Mouse (Mus musculus): Measurements from ENCODE around the gene Phf20. TPM values are rescaled to one million over a fixed set of nuclear protein-coding genes. Genes with fewer than 3 reads are reported as not detected.
A peak's percentile ranks its signal among the peaks of the same experiment; 100 is the strongest.

Gene Phf20
- total RNA-seq, 1 experiment: 44.1 TPM

DNA sequence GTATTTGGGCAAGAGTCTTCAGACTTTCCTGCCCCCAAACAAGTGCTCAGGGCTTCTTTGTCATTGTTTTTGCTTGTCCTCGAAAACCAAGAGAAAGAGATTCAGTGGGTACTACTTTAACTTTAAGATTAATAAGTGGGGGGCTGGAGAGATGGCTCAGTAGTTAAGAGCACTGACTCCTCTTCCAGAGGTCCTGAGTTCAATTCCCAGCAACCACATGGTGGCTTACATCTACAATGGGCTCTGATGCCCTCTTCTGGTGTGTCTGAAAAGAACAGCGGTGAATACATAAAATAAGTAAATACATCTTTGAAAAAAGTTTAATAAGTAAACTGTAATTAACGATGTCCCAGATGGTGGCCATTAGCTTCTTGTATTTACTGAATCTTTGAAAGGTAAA lies 116.9 kb downstream of the Phf20 start:
- no peak for TF ChIP-seq CHD2 (IDR thresholded peaks at IDR 0.05; ENCODE audit: low read depth, low read length)
- no peak for TF ChIP-seq HCFC1 (IDR thresholded peaks at IDR 0.05; ENCODE audit: borderline replicate concordance, insufficient read depth, low read length)
- no peak for TF ChIP-seq MAFK (IDR thresholded peaks at IDR 0.05; ENCODE audit: insufficient read depth, low read depth, low read length)
- TF ChIP-seq ZC3H11A (IDR thresholded peaks at IDR 0.05; ENCODE audit: borderline replicate concordance, low read depth, low read length): no peak
- no peak for TF ChIP-seq ZNF384 (IDR thresholded peaks at IDR 0.05; ENCODE audit: low read depth, low read length)
- no peak for DNase-seq (ENCODE audit: low read depth, low spot score)
- no peaks in the 10 kb centered on the region for H3K9me3 ChIP-seq (ENCODE audit: control insufficient read depth, insufficient read depth, low read depth, low read length)
- H3K4me1 ChIP-seq (ENCODE audit: control insufficient read depth in 2 of 2, insufficient read depth in 2 of 2, low read length in 2 of 2, poor library complexity in 1 of 2): 0 out of 4 replicates have a peak, but pooled peaks cover 0 to 2% of the 10 kb centered on the region in 2 experiments
- H3K27ac ChIP-seq (ENCODE audit: insufficient read depth, low read depth, low read length, poor library complexity, severe bottlenecking): no peak overlapping the region
- no peaks in the 10 kb centered on the region for H3K36me3 ChIP-seq (ENCODE audit: control insufficient read depth, insufficient read depth, low read length, poor library complexity, severe bottlenecking)
- no peak overlapping the region; the same call in 1 of the 2 replicates for H3K9ac ChIP-seq (ENCODE audit: insufficient read depth, low read depth, low read length, poor library complexity, severe bottlenecking)
- in situ Hi-C loops (cut with MboI; ENCODE audit: low sequenced_read_pairs in 2 of 2, unreplicated experiment in 2 of 2): no loop called here
- H3K4me3 ChIP-seq (ENCODE audit: insufficient read depth in 1 of 2, low read depth in 1 of 2, low read length in 2 of 2, poor library complexity in 1 of 2, severe bottlenecking in 1 of 2): peak overlapping the region; percentile 80 to 82

DNA sequence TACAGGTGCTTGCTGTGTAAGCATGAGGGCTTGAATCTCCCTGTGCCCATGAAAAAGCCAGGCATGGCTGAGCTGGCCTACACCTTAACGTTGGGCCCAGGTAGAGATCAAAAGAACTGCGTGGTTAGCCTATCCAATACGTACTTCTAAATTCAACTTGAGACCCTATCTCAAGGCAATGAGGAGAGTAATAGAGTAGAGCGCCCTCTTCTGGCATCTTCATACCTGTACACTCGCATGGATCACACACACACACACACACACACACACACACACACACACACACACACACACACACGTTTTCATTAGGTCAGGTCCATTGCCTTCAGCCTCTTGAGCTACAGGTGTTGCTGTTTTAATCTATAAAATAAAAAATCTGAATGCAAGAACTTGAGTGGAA lies 118.5 kb downstream of the Phf20 start:
- Histone ChIP-seq H3K36me3 (ENCODE audit: control insufficient read depth, insufficient read depth, low read length, poor library complexity, severe bottlenecking) (no peaks in the 10 kb centered on the region), H3K9ac (ENCODE audit: insufficient read depth, low read depth, low read length, poor library complexity, severe bottlenecking) (no peak overlapping the region), H3K4me1 (ENCODE audit: control insufficient read depth in 2 of 2, insufficient read depth in 2 of 2, low read length in 2 of 2, poor library complexity in 1 of 2) (0 out of 4 replicates have a peak, but pooled peaks cover 0 to 2% of the 10 kb centered on the region in 2 experiments), H3K4me3 (ENCODE audit: insufficient read depth in 1 of 2, low read depth in 1 of 2, low read length in 2 of 2, poor library complexity in 1 of 2, severe bottlenecking in 1 of 2) (no peak overlapping the region), H3K9me3 (ENCODE audit: control insufficient read depth, insufficient read depth, low read depth, low read length) (no peaks in the 10 kb centered on the region), H3K27ac (ENCODE audit: insufficient read depth, low read depth, low read length, poor library complexity, severe bottlenecking) (no peak overlapping the region)
- in situ Hi-C loops (cut with MboI; ENCODE audit: low sequenced_read_pairs in 2 of 2, unreplicated experiment in 2 of 2): no loop called here
- TF ChIP-seq ZNF384 (IDR thresholded peaks at IDR 0.05; ENCODE audit: low read depth, low read length) (no peak), ZC3H11A (IDR thresholded peaks at IDR 0.05; ENCODE audit: borderline replicate concordance, low read depth, low read length) (no peak), MAFK (IDR thresholded peaks at IDR 0.05; ENCODE audit: insufficient read depth, low read depth, low read length) (no peak), HCFC1 (IDR thresholded peaks at IDR 0.05; ENCODE audit: borderline replicate concordance, insufficient read depth, low read length) (no peak), CHD2 (IDR thresholded peaks at IDR 0.05; ENCODE audit: low read depth, low read length) (no peak)
- DNase-seq (ENCODE audit: low read depth, low spot score): peak; percentile 9

DNA sequence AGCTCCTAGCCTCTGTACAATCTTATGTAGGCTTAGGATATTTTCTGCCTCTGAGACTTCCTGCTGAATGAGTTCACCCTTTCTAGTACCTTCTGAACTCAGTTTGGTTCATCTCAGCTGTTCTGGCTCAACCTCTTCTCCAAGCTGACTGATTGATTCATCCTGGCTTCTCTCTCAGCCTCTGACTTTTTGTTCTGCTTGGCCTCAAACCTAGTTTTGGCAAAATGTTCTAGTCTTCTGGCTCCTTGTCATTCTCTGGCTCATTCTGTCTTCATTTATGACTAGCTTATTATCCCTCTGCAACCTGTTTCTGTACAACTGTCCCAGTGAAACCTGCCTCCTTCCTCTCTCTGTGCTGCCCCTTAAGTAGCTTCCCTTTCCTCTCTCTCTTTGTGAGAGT lies 122.2 kb downstream of the Phf20 start:
- TF ChIP-seq ZNF384 (IDR thresholded peaks at IDR 0.05; ENCODE audit: low read depth, low read length): no peak
- TF ChIP-seq HCFC1 (IDR thresholded peaks at IDR 0.05; ENCODE audit: borderline replicate concordance, insufficient read depth, low read length): no peak
- no peak for TF ChIP-seq ZC3H11A (IDR thresholded peaks at IDR 0.05; ENCODE audit: borderline replicate concordance, low read depth, low read length)
- TF ChIP-seq MAFK (IDR thresholded peaks at IDR 0.05; ENCODE audit: insufficient read depth, low read depth, low read length): no peak
- TF ChIP-seq CHD2 (IDR thresholded peaks at IDR 0.05; ENCODE audit: low read depth, low read length): no peak

DNA sequence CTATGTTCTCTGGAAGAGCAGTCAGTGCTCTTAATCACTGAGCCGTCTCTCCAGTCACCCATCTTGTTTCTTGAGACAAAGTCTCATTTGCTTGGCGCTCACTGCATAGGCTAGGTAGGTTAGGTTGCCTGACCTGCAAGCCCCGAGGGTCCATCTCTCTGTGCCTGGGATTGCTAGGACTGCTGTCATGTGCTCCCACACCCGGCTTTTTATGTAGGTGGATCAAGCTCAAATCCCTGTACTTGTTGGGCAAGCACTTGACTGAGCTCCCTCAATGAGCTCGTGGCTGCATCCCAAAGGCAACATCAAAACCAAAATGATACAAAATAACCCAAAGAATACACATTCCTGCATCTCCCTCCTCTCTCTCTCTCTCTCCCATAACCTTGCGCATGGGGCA lies 125.3 kb downstream of the Phf20 start:
- H3K9me3 ChIP-seq (ENCODE audit: control insufficient read depth, insufficient read depth, low read depth, low read length): no peaks in the 10 kb centered on the region
- no peak overlapping the region for H3K4me3 ChIP-seq (ENCODE audit: insufficient read depth in 1 of 2, low read depth in 1 of 2, low read length in 2 of 2, poor library complexity in 1 of 2, severe bottlenecking in 1 of 2)
- H3K4me1 ChIP-seq (ENCODE audit: control insufficient read depth in 2 of 2, insufficient read depth in 2 of 2, low read length in 2 of 2, poor library complexity in 1 of 2): peaks cover 0 to 8% of the 10 kb centered on the region in 2 experiments; a peak in 1 of 4 replicates

More for the DNA sequence above, 122.2 kb downstream of the Phf20 start:
- H3K27ac ChIP-seq (ENCODE audit: insufficient read depth, low read depth, low read length, poor library complexity, severe bottlenecking): no peak overlapping the region
- H3K4me3 ChIP-seq (ENCODE audit: insufficient read depth in 1 of 2, low read depth in 1 of 2, low read length in 2 of 2, poor library complexity in 1 of 2, severe bottlenecking in 1 of 2): no peak overlapping the region
- in situ Hi-C loops (cut with MboI; ENCODE audit: low sequenced_read_pairs in 2 of 2, unreplicated experiment in 2 of 2): no loop called here
- DNase-seq (ENCODE audit: low read depth, low spot score): no peak
- no peaks in the 10 kb centered on the region for H3K36me3 ChIP-seq (ENCODE audit: control insufficient read depth, insufficient read depth, low read length, poor library complexity, severe bottlenecking)
- H3K4me1 ChIP-seq (ENCODE audit: control insufficient read depth in 2 of 2, insufficient read depth in 2 of 2, low read length in 2 of 2, poor library complexity in 1 of 2): no peaks in the 10 kb centered on the region
- H3K9ac ChIP-seq (ENCODE audit: insufficient read depth, low read depth, low read length, poor library complexity, severe bottlenecking): no peak overlapping the region
- H3K9me3 ChIP-seq (ENCODE audit: control insufficient read depth, insufficient read depth, low read depth, low read length): no peaks in the 10 kb centered on the region

More for the DNA sequence above, 125.3 kb downstream of the Phf20 start:
- no peak for DNase-seq (ENCODE audit: low read depth, low spot score)
- TF ChIP-seq MAFK (IDR thresholded peaks at IDR 0.05; ENCODE audit: insufficient read depth, low read depth, low read length) (no peak), HCFC1 (IDR thresholded peaks at IDR 0.05; ENCODE audit: borderline replicate concordance, insufficient read depth, low read length) (no peak), ZNF384 (IDR thresholded peaks at IDR 0.05; ENCODE audit: low read depth, low read length) (no peak), ZC3H11A (IDR thresholded peaks at IDR 0.05; ENCODE audit: borderline replicate concordance, low read depth, low read length) (no peak), CHD2 (IDR thresholded peaks at IDR 0.05; ENCODE audit: low read depth, low read length) (no peak)
- in situ Hi-C loops (cut with MboI; ENCODE audit: low sequenced_read_pairs in 2 of 2, unreplicated experiment in 2 of 2): no loop called here
- Histone ChIP-seq H3K9ac (ENCODE audit: insufficient read depth, low read depth, low read length, poor library complexity, severe bottlenecking) (no peak overlapping the region), H3K27ac (ENCODE audit: insufficient read depth, low read depth, low read length, poor library complexity, severe bottlenecking) (no peak overlapping the region), H3K36me3 (ENCODE audit: control insufficient read depth, insufficient read depth, low read length, poor library complexity, severe bottlenecking) (no peaks in the 10 kb centered on the region)

Data from ES-E14 (cell line).